Mouse (Mus musculus) brown adipose tissue, adult 24 weeks (tissue): ENCODE data around the gene Bub1b. TPM values are rescaled to one million over a fixed set of nuclear protein-coding genes. Genes with fewer than 3 reads are reported as not detected.

Source experiments
- H3K27ac ChIP-seq: fragments of 200-500 bp; replicated peaks from 2 replicates; pipeline ENCODE4 v1.5.1; 2012; ENCODE audit warnings: low read depth, mild to moderate bottlenecking, low read length
- H3K4me1 ChIP-seq: fragments of 200-500 bp; 2 replicates; pipeline ENCODE4 v1.6.1; 2012; ENCODE audit warnings: low read length, mixed read lengths; ENCODE audit not compliant: control insufficient read depth, insufficient read depth, insufficient read length
- H3K4me3 ChIP-seq: fragments of 200-500 bp; 2 replicates; pipeline ENCODE4 v1.5.1; 2012; ENCODE audit warnings: low read depth, mild to moderate bottlenecking, low read length, moderate library complexity; ENCODE audit not compliant: insufficient read depth
- polyA plus RNA-seq: library from polyadenylated mRNA; stranded (reverse); fragments of >200 nt; gene quantifications from 2 replicates; pipeline ENCODE4 v1.2.4, GENCODE M21; 2012; ENCODE audit not compliant: missing spikeins, insufficient read depth, insufficient read length

Bub1b gene
- 0.52 and 1.2 TPM in 2 replicates for polyA plus RNA-seq

- Histone ChIP-seq H3K27ac (peak within 1 kb of the TSS; percentile 54; the same call in 1 of the 2 replicates), H3K4me3 (peak within 1 kb of the TSS; percentile 78), H3K4me1 (no peaks in the 10 kb centered on the region)
Measured at GRCm38 (mm10) chr2:118597673-118598568, at the start of gene Bub1b. Gene Bub1b (plus strand): TSS chr2:118598211.

GRCm38 (mm10) chr2:118548421-118549221, 49.4 kb upstream of the Bub1b start:
- H3K4me3 ChIP-seq, result peak overlapping the region; percentile 79
- 0 out of 2 replicates have a peak overlapping the region, but pooled peaks have one; percentile 11 for H3K27ac ChIP-seq
- peaks cover 43% of the 10 kb centered on the region for H3K4me1 ChIP-seq

GRCm38 (mm10) chr2:118549507-118550473, 48.2 kb upstream of the Bub1b start, which contains the start of gene Bmf:
Gene Bmf (minus strand): TSS chr2:118549687.
- H3K27ac ChIP-seq, result peak within 1 kb of the TSS; percentile 32
- peaks cover 37% of the 10 kb centered on the region for H3K4me1 ChIP-seq
- peak within 1 kb of the TSS; percentile 79 for H3K4me3 ChIP-seq

- Histone ChIP-seq H3K27ac (no peak overlapping the region; the same call in 1 of the 2 replicates), H3K4me1 (peaks cover 24% of the 10 kb centered on the region), H3K4me3 (no peak overlapping the region)
Measured at GRCm38 (mm10) chr2:118551606-118552005, 46.4 kb upstream of the Bub1b start.

DNA sequence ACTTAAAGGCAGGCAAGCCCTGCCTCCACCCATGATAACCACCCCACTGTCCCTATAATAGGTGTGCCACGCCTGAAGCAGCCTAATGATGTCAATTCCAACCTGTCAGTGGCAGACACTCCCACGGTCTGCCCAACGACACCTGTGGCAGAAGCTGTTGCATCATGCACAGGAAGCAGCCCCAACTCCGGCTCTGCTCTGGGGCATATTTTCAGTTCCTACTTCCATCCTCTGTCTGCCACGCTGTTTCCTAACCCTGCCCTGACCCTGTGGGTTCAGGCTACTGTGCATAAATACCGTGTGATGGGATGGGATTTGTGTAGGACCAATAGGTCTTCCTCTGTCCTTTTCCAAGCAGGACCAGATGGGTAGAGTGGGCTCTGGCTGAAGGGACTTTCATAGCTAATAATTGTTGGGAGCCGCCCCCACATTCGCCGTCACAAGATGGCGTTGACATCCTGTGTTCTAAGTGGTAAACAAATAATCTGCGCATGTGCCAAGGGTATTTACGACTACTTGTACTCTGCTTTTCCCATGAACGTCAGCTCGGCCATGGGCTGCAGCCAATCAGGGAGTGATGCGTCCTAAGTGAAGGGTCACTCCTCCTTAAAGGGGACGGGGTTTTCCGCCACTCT, 43.5 kb upstream of the Bub1b start:
- peaks cover 10% of the 10 kb centered on the region; the same call in 1 of the 2 replicates for H3K4me1 ChIP-seq
- H3K27ac ChIP-seq, result peak overlapping the region; percentile 92
- H3K4me3 ChIP-seq, result peak overlapping the region; percentile 64

DNA sequence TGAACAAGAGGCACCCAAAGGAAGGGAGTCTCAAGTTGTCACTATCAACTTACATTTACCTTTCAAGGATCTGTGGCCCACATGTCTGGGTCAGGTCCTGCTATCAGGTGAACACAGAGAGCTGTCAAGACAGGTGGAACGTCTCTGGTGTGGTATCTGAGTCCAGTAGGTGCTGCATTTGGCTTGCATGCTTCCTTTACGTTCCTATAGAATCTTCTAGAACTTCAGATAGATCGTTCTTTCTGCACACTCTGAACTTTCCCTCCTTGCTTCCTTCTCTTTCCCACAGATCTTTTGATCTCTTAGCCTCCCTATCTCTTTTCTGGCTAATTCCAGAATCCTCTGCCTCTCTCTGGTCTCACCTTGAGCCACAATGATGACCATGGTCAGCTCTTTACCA, 39.6 kb upstream of the Bub1b start:
- no peak overlapping the region for H3K4me3 ChIP-seq
- peaks cover 8% of the 10 kb centered on the region for H3K4me1 ChIP-seq

DNA sequence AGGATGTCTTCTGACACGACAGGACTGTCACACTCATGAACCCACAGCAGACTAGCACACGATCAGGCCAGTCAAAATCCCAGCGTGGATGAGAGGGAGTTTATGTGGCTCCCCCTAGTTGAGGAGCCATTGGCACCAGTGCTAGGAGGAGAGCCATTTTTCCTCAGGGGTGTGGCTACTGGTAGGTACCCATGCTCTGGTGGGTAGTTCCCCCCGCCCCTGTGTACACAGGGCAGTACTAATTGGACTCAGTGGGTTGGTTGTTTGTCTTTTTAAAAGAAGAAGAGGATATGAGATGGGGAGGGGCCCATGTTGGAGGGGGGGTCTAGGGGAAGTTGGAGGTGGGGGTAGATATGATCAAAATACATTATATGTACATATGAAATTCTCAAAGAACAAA, 36.0 kb upstream of the Bub1b start:
- Histone ChIP-seq H3K4me3 (no peak overlapping the region), H3K4me1 (peaks cover 7% of the 10 kb centered on the region), H3K27ac (peak overlapping the region; percentile 69)

More for the DNA sequence above, 39.6 kb upstream of the Bub1b start:
- H3K27ac ChIP-seq, result no peak overlapping the region

- Histone ChIP-seq H3K4me1 (peaks cover 7% of the 10 kb centered on the region), H3K4me3 (no peak overlapping the region), H3K27ac (peak overlapping the region; percentile 77)
Measured at GRCm38 (mm10) chr2:118562431-118562830, 35.6 kb upstream of the Bub1b start.

DNA sequence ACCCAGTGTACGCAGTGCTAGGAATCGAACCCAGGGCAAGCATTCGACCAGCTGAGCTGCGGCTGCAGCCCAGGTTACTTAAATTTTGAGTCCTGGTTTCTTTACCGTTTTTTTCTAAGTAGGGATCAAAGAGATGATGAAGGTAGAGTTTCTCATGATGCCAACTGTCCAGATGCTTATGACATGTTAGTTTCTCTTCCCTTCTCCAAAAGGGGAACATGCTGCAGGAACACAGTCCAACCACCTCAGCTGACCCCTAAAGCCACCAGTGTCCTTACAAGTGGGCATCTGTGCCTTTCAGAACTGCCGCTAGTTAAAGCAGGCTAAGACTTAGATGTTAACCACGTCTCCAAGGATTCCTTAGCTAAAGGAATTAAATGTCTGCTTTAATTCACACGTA, 30.8 kb upstream of the Bub1b start:
- Histone ChIP-seq H3K4me1 (no peaks in the 10 kb centered on the region), H3K27ac (no peak overlapping the region), H3K4me3 (no peak overlapping the region)

GRCm38 (mm10) chr2:118570939-118571338, 27.1 kb upstream of the Bub1b start:
- Histone ChIP-seq H3K4me3 (no peak overlapping the region), H3K27ac (no peak overlapping the region), H3K4me1 (no peaks in the 10 kb centered on the region)

DNA sequence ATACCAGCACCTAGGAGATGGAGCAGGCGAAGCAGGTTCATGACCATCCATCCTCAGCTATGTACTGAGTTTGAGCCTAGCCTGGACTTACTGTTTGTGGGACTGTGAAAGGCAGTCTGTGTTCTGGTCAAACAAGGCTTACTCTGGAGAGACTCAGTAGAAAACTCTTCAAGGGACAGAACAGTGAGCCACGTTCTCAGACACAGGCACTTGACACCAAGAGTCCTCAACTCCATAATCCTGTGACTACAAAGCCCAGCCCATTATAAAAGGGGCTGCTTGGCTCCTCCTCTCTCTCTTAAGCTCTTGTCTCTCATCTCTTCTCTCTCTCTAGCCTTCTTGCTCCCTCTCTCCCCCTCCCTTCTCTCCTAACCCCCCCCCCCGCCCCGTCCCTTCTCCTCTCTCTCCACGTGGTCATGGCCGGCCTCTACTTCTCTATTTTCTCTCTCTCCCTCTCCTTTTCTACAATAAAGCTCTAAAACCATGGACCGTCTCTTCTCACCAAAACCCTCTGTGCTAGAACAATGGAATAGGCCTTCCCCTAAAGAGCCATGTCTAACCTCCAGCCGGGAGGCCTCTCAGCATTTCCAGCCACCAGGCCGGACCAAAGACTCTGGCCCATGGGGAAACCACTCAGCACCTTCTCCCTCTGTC, 25.7 kb upstream of the Bub1b start:
- H3K27ac ChIP-seq, result no peak overlapping the region
- H3K4me1 ChIP-seq, result no peaks in the 10 kb centered on the region
- H3K4me3 ChIP-seq, result no peak overlapping the region

- H3K27ac ChIP-seq, result no peak overlapping the region
- no peaks in the 10 kb centered on the region for H3K4me1 ChIP-seq
- H3K4me3 ChIP-seq, result no peak overlapping the region
Measured at GRCm38 (mm10) chr2:118573135-118573534, 24.9 kb upstream of the Bub1b start.

- no peak overlapping the region for H3K4me3 ChIP-seq
- no peak overlapping the region for H3K27ac ChIP-seq
- H3K4me1 ChIP-seq, result no peaks in the 10 kb centered on the region
Measured at GRCm38 (mm10) chr2:118586013-118586412, 12.0 kb upstream of the Bub1b start.
